Mouse (Mus musculus): Measurements from ENCODE around the gene Manbal. TPM values are rescaled to one million over a fixed set of nuclear protein-coding genes. Genes with fewer than 3 reads are reported as not detected.

Gene Manbal
- polyA plus RNA-seq, 1 experiment from 2014 or later = 68.1 TPM

GRCm38 (mm10) chr2:157342328-157342926 is 25.0 kb upstream of the Manbal start:
- no peak for DNase-seq (ENCODE audit: extremely low spot score, low spot score)
- Histone ChIP-seq H3K4me3 (no peak overlapping the region), H3K4me1 (peaks cover 66% of the 10 kb centered on the region), H3K27ac (peak overlapping the region; percentile 87), H3K9me3 (no peaks in the 10 kb centered on the region), H3K27me3 (ENCODE audit: poor library complexity, severe bottlenecking) (peaks cover 3% of the 10 kb centered on the region; the same call in 1 of the 2 replicates), H3K36me3 (replicated peaks) (no peaks in the 10 kb centered on the region)
- WGBS = 34% methylated on average over 5 of the region's 5 CpGs

GRCm38 (mm10) chr2:157343337-157343736 is 24.1 kb upstream of the Manbal start:
- no peak overlapping the region for H3K4me3 ChIP-seq
- no peaks in the 10 kb centered on the region for H3K36me3 ChIP-seq (replicated peaks)
- H3K27ac ChIP-seq = peak overlapping the region; percentile 77
- peaks cover 69% of the 10 kb centered on the region for H3K4me1 ChIP-seq
- no peaks in the 10 kb centered on the region for H3K9me3 ChIP-seq
- peaks cover 3% of the 10 kb centered on the region; the same call in 1 of the 2 replicates for H3K27me3 ChIP-seq (ENCODE audit: poor library complexity, severe bottlenecking)
- 60% methylated on average over 6 of the region's 6 CpGs for WGBS
- no peak for DNase-seq (ENCODE audit: extremely low spot score, low spot score)

GRCm38 (mm10) chr2:157347361-157348159 is 19.8 kb upstream of the Manbal start, which contains the start of gene Ghrh:
TSS of gene Ghrh (minus strand) at chr2:157347506.
- Histone ChIP-seq H3K9me3 (no peaks in the 10 kb centered on the region), H3K27ac (peak within 1 kb of the TSS; percentile 79), H3K36me3 (replicated peaks) (no peaks in the 10 kb centered on the region), H3K27me3 (ENCODE audit: poor library complexity, severe bottlenecking) (no peaks in the 10 kb centered on the region), H3K4me3 (no peak within 1 kb of the TSS), H3K4me1 (peaks cover 44% of the 10 kb centered on the region)
- WGBS = 77% methylated on average over 26 of the region's 26 CpGs
- no peak for DNase-seq (ENCODE audit: extremely low spot score, low spot score)

GRCm38 (mm10) chr2:157349121-157349778 is 18.1 kb upstream of the Manbal start:
- WGBS = 70% methylated on average over 12 of the region's 12 CpGs
- H3K9me3 ChIP-seq = no peaks in the 10 kb centered on the region
- H3K4me3 ChIP-seq = no peak overlapping the region

GRCm38 (mm10) chr2:157353183-157353582 is 14.2 kb upstream of the Manbal start:
- H3K4me3 ChIP-seq = no peak overlapping the region
- H3K36me3 ChIP-seq (replicated peaks) = no peaks in the 10 kb centered on the region
- no peak for DNase-seq (ENCODE audit: extremely low spot score, low spot score)
- no peaks in the 10 kb centered on the region for H3K27me3 ChIP-seq (ENCODE audit: poor library complexity, severe bottlenecking)
- 79% methylated on average over 4 of the region's 4 CpGs for WGBS
- no peak overlapping the region for H3K27ac ChIP-seq
- peaks cover 25% of the 10 kb centered on the region for H3K4me1 ChIP-seq
- H3K9me3 ChIP-seq = no peaks in the 10 kb centered on the region

More at GRCm38 (mm10) chr2:157349121-157349778, 18.1 kb upstream of the Manbal start:
- Histone ChIP-seq H3K4me1 (peaks cover 39% of the 10 kb centered on the region), H3K36me3 (replicated peaks) (no peaks in the 10 kb centered on the region), H3K27me3 (ENCODE audit: poor library complexity, severe bottlenecking) (no peaks in the 10 kb centered on the region), H3K27ac (peak overlapping the region; percentile 74)
- no peak for DNase-seq (ENCODE audit: extremely low spot score, low spot score)

GRCm38 (mm10) chr2:157354106-157354505 is 13.3 kb upstream of the Manbal start:
- H3K4me1 ChIP-seq = peaks cover 16% of the 10 kb centered on the region
- H3K36me3 ChIP-seq (replicated peaks) = no peaks in the 10 kb centered on the region
- no peak overlapping the region for H3K4me3 ChIP-seq
- no peak for DNase-seq (ENCODE audit: extremely low spot score, low spot score)
- no peak overlapping the region for H3K27ac ChIP-seq
- H3K27me3 ChIP-seq (ENCODE audit: poor library complexity, severe bottlenecking) = no peaks in the 10 kb centered on the region
- no peaks in the 10 kb centered on the region for H3K9me3 ChIP-seq
- WGBS = 72% methylated on average over 3 of the region's 3 CpGs

GRCm38 (mm10) chr2:157360028-157360427 is 7.4 kb upstream of the Manbal start:
- DNase-seq (ENCODE audit: extremely low spot score, low spot score) = no peak
- Histone ChIP-seq H3K9me3 (no peaks in the 10 kb centered on the region), H3K36me3 (replicated peaks) (no peaks in the 10 kb centered on the region), H3K27ac (no peak overlapping the region), H3K4me1 (peaks cover 9% of the 10 kb centered on the region), H3K27me3 (ENCODE audit: poor library complexity, severe bottlenecking) (no peaks in the 10 kb centered on the region), H3K4me3 (no peak overlapping the region)
- WGBS = 88% methylated on average over 5 of the region's 5 CpGs

GRCm38 (mm10) chr2:157363031-157363430 is 4.4 kb upstream of the Manbal start:
- WGBS = 80% methylated on average over 3 of the region's 3 CpGs
- Histone ChIP-seq H3K9me3 (no peaks in the 10 kb centered on the region), H3K27ac (no peak overlapping the region), H3K4me1 (peaks cover 18% of the 10 kb centered on the region), H3K4me3 (no peak overlapping the region), H3K27me3 (ENCODE audit: poor library complexity, severe bottlenecking) (no peaks in the 10 kb centered on the region), H3K36me3 (replicated peaks) (no peaks in the 10 kb centered on the region)
- no peak for DNase-seq (ENCODE audit: extremely low spot score, low spot score)

- peaks cover 30% of the 10 kb centered on the region for H3K4me1 ChIP-seq
- no peaks in the 10 kb centered on the region for H3K27me3 ChIP-seq (ENCODE audit: poor library complexity, severe bottlenecking)
- peak overlapping the region; percentile 88 for H3K4me3 ChIP-seq
- no peak for DNase-seq (ENCODE audit: extremely low spot score, low spot score)
- WGBS = 88% methylated on average over 9 of the region's 9 CpGs
- no peaks in the 10 kb centered on the region for H3K9me3 ChIP-seq
- H3K27ac ChIP-seq = peak overlapping the region; percentile 96
- H3K36me3 ChIP-seq (replicated peaks) = peaks cover 14% of the 10 kb centered on the region
Observed at GRCm38 (mm10) chr2:157366762-157367161, 632 bp upstream of the Manbal start.

GRCm38 (mm10) chr2:157367991-157368390 is 597 bp downstream of the Manbal start:
- H3K27me3 ChIP-seq (ENCODE audit: poor library complexity, severe bottlenecking) = no peaks in the 10 kb centered on the region
- no peaks in the 10 kb centered on the region for H3K9me3 ChIP-seq
- DNase-seq (ENCODE audit: extremely low spot score, low spot score) = no peak
- peak overlapping the region; percentile 96 for H3K27ac ChIP-seq
- 12% methylated on average over 13 of the region's 13 CpGs for WGBS
- peaks cover 21% of the 10 kb centered on the region for H3K4me1 ChIP-seq
- peaks cover 20% of the 10 kb centered on the region for H3K36me3 ChIP-seq (replicated peaks)
- peak overlapping the region; percentile 88 for H3K4me3 ChIP-seq

- 85% methylated on average over 6 of the region's 6 CpGs for WGBS
- H3K27me3 ChIP-seq (ENCODE audit: poor library complexity, severe bottlenecking) = no peaks in the 10 kb centered on the region
- no peaks in the 10 kb centered on the region for H3K9me3 ChIP-seq
- H3K27ac ChIP-seq = no peak overlapping the region
- no peak overlapping the region for H3K4me3 ChIP-seq
- peaks cover 35% of the 10 kb centered on the region for H3K36me3 ChIP-seq (replicated peaks)
- H3K4me1 ChIP-seq = peaks cover 42% of the 10 kb centered on the region
- no peak for DNase-seq (ENCODE audit: extremely low spot score, low spot score)
Observed at GRCm38 (mm10) chr2:157371696-157372095, 4.3 kb downstream of the Manbal start.

- 87% methylated on average over 3 of the region's 3 CpGs for WGBS
- peaks cover 35% of the 10 kb centered on the region for H3K36me3 ChIP-seq (replicated peaks)
Observed at GRCm38 (mm10) chr2:157373681-157374080, 6.3 kb downstream of the Manbal start.

GRCm38 (mm10) chr2:157375051-157375450 is 7.7 kb downstream of the Manbal start:
- Histone ChIP-seq H3K4me3 (no peak overlapping the region), H3K4me1 (peaks cover 30% of the 10 kb centered on the region), H3K36me3 (replicated peaks) (peaks cover 49% of the 10 kb centered on the region), H3K27ac (peak overlapping the region; percentile 75; the same call in 1 of the 2 replicates), H3K9me3 (no peaks in the 10 kb centered on the region), H3K27me3 (ENCODE audit: poor library complexity, severe bottlenecking) (no peaks in the 10 kb centered on the region)
- no peak for DNase-seq (ENCODE audit: extremely low spot score, low spot score)
- WGBS = 74% methylated on average over 8 of the region's 8 CpGs

More at GRCm38 (mm10) chr2:157373681-157374080, 6.3 kb downstream of the Manbal start:
- Histone ChIP-seq H3K27me3 (ENCODE audit: poor library complexity, severe bottlenecking) (no peaks in the 10 kb centered on the region), H3K9me3 (no peaks in the 10 kb centered on the region), H3K4me3 (no peak overlapping the region), H3K27ac (no peak overlapping the region), H3K4me1 (peaks cover 35% of the 10 kb centered on the region)
- no peak for DNase-seq (ENCODE audit: extremely low spot score, low spot score)
